Mouse (Mus musculus) hindbrain, embryonic 14.5 days (tissue): ENCODE results near the gene Gal3st3. TPM values are rescaled to one million over a fixed set of nuclear protein-coding genes. Genes with fewer than 3 reads are reported as not detected.
A peak's percentile ranks its signal among the peaks of the same experiment; 100 is the strongest.

ENCODE experiments used
- ATAC-seq: fragments of 200-750 bp; cut with Nextera tagmentation; 2 replicates; pipeline ENCODE4 v1.8.0; 2017; ENCODE audit warnings: moderate number of reproducible peaks, mild to moderate bottlenecking, moderate TSS enrichment, moderate library complexity; ENCODE audit not compliant: low FRiP score
- DNase-seq: peaks from one replicate; pipeline ENCODE4 v3.0.0-alpha.2; 2015; ENCODE audit warnings: low spot score
- H3K27ac ChIP-seq: fragments of 300-500 bp; sonication (generic); 2 replicates; pipeline ENCODE4 v1.5.1; 2014; ENCODE audit warnings: mild to moderate bottlenecking, moderate library complexity
- H3K27me3 ChIP-seq: fragments of 300-500 bp; sonication (generic); 2 replicates; pipeline ENCODE4 v1.6.1; 2014; ENCODE audit warnings: mild to moderate bottlenecking, low read length, mixed read lengths; ENCODE audit not compliant: control insufficient read depth, insufficient read depth
- H3K36me3 ChIP-seq: fragments of 300-500 bp; sonication (generic); replicated peaks from 2 replicates; pipeline ENCODE4 v1.6.1; 2014; ENCODE audit not compliant: control insufficient read depth, insufficient read depth
- H3K4me1 ChIP-seq: fragments of 300-500 bp; sonication (generic); replicated peaks from 2 replicates; pipeline ENCODE4 v1.6.1; 2014; ENCODE audit warnings: antibody characterized with exemption, low read length, mixed read lengths; ENCODE audit not compliant: control insufficient read depth, insufficient read depth
- H3K4me2 ChIP-seq: fragments of 300-500 bp; sonication (generic); replicated peaks from 2 replicates; pipeline ENCODE4 v1.6.1; 2014; ENCODE audit warnings: mild to moderate bottlenecking, moderate library complexity
- H3K4me3 ChIP-seq: fragments of 300-500 bp; sonication (generic); replicated peaks from 2 replicates; pipeline ENCODE4 v1.5.1; 2014; ENCODE audit warnings: mild to moderate bottlenecking, low read length
- H3K9ac ChIP-seq: fragments of 300-500 bp; sonication (generic); 2 replicates; pipeline ENCODE4 v1.6.1; 2014
- H3K9me3 ChIP-seq: fragments of 300-500 bp; sonication (generic); 2 replicates; pipeline ENCODE4 v1.6.1; 2016; ENCODE audit warnings: low read length; ENCODE audit not compliant: control insufficient read depth
- WGBS: fragments of 180-500 bp; shearing (Covaris S2); extraction: QIAGEN DNeasy Blood & Tissue Kit; methylation state at CpG from one replicate; pipeline ENCODE4 v1.1.7; 2014; 5-methylcytosine and 5-hydroxymethylcytosine counted together
- polyA plus RNA-seq: library from polyadenylated mRNA; unstranded; fragments of >200 nt; fragmentation: Nextera tagmentation; extraction: Ambion mirVana; gene quantifications from 2 replicates; pipeline ENCODE4 v1.2.1, GENCODE M21; 2014

Gene Gal3st3
- 34.2 and 39.8 TPM in 2 replicates for polyA plus RNA-seq

GRCm38 (mm10) chr19:5297903-5298800 is at the start of gene Gal3st3:
Gene Gal3st3 (plus strand): TSS chr19:5298331.
- peaks cover 38% of the 10 kb centered on the region for H3K4me1 ChIP-seq
- H3K36me3 ChIP-seq, result peaks cover 19% of the 10 kb centered on the region
- peak within 1 kb of the TSS; percentile 76 for H3K9ac ChIP-seq
- peak within 1 kb of the TSS; percentile 85 for H3K27ac ChIP-seq
- 5% methylated on average over 32 of the region's 32 CpGs for WGBS
- no peaks in the 10 kb centered on the region for H3K27me3 ChIP-seq
- H3K9me3 ChIP-seq, result no peaks in the 10 kb centered on the region
- H3K4me3 ChIP-seq, result peak within 1 kb of the TSS; percentile 49
- peak within 1 kb of the TSS; percentile 82 for H3K4me2 ChIP-seq
- ATAC-seq, result peak; percentile 52
- peak; percentile 64 for DNase-seq

DNA sequence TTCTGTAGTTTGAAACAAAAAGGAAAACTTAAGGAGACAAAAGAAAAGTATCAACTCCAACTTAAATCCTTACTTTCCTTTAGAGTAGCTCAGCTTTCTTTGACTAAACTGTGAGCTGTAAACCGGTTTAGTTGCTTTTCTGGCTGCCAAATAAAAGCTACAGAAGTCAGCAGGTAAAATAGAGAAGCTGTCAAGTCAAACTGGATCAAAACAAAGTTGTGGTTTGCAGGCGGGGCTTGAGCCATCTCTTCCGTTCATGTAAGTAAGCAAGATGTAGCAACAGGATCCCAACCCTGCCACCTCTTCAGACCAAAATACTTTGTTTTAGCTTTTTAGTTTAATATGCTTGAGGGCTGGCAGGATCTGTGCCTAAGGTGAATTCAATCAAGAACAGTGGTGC is 41.0 kb upstream of the Gal3st3 start:
- DNase-seq (no peak), ATAC-seq (no peak)
- Histone ChIP-seq H3K4me2 (no peak overlapping the region), H3K27ac (no peak overlapping the region), H3K9ac (no peak overlapping the region), H3K4me1 (no peaks in the 10 kb centered on the region), H3K9me3 (no peaks in the 10 kb centered on the region), H3K4me3 (no peak overlapping the region), H3K27me3 (no peaks in the 10 kb centered on the region), H3K36me3 (no peaks in the 10 kb centered on the region)
- WGBS, result 59% methylated on average over 3 of the region's 3 CpGs

DNA sequence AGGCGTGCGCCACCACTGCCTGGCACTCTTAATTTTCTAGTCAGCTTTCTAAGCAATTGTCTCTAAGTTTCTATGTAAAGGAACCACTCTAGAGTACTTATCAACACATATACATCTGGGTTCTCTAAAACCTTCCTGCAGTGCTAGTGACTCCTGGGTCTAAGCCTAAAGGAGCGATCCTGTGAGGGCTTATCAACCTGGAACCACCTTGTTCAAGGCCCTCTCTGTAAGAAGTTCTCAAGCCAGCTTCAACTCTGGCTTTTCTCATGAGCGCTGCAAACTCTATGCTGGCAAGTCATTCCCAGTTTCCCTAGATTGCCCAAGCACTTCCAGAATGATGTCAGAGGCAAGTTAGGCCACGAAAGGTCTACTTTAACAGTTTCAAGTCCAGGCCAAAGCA is 31.1 kb upstream of the Gal3st3 start:
- no peak overlapping the region for H3K4me3 ChIP-seq
- no peaks in the 10 kb centered on the region for H3K27me3 ChIP-seq
- no peaks in the 10 kb centered on the region for H3K36me3 ChIP-seq
- H3K9ac ChIP-seq, result no peak overlapping the region
- H3K4me1 ChIP-seq, result peaks cover 17% of the 10 kb centered on the region
- DNase-seq (no peak), ATAC-seq (no peak)
- WGBS, result 98% methylated on average over 5 of the region's 5 CpGs
- no peak overlapping the region for H3K4me2 ChIP-seq
- no peaks in the 10 kb centered on the region for H3K9me3 ChIP-seq
- H3K27ac ChIP-seq, result no peak overlapping the region

GRCm38 (mm10) chr19:5268017-5268416 is 30.1 kb upstream of the Gal3st3 start:
- no peaks in the 10 kb centered on the region for H3K36me3 ChIP-seq
- peaks cover 18% of the 10 kb centered on the region for H3K4me1 ChIP-seq
- H3K4me2 ChIP-seq, result no peak overlapping the region
- H3K9me3 ChIP-seq, result no peaks in the 10 kb centered on the region
- no peak for DNase-seq
- H3K4me3 ChIP-seq, result no peak overlapping the region
- no peak overlapping the region for H3K27ac ChIP-seq
- H3K9ac ChIP-seq, result no peak overlapping the region
- H3K27me3 ChIP-seq, result no peaks in the 10 kb centered on the region
- no peak for ATAC-seq

- Histone ChIP-seq H3K4me2 (no peak overlapping the region), H3K9ac (no peak overlapping the region), H3K4me3 (no peak overlapping the region), H3K9me3 (no peaks in the 10 kb centered on the region), H3K36me3 (peaks cover under 1% of the 10 kb centered on the region), H3K4me1 (peaks cover 18% of the 10 kb centered on the region), H3K27me3 (no peaks in the 10 kb centered on the region), H3K27ac (no peak overlapping the region)
- WGBS, result 91% methylated on average over 3 of the region's 3 CpGs
- DNase-seq, result no peak
- no peak for ATAC-seq
These were observed 29.3 kb upstream of the Gal3st3 start for GRCm38 (mm10) chr19:5268875-5269274.

DNA sequence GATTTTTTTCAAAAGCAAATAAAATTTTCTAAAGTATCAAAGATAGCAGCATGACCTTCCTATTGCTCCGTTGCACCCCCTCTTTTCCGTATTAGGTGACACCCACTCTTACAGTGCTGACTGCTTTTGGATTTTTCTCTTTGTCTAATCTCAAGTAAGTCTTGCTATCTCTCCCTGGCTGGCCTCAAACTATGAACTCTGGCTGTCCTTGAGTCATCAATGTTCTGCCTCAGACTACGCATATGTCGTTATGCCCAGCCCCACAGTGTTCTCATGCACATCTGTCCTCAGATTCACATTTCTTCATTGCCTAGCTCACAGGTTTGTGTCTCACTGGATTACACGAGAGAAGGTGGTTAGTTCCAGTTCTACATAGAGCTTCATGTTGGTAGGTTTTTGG is 28.7 kb upstream of the Gal3st3 start:
- no peak for DNase-seq
- H3K9me3 ChIP-seq, result no peaks in the 10 kb centered on the region
- WGBS, result 88% methylated on average over 5 of the region's 5 CpGs
- peaks cover 18% of the 10 kb centered on the region for H3K4me1 ChIP-seq
- no peaks in the 10 kb centered on the region for H3K27me3 ChIP-seq
- H3K4me3 ChIP-seq, result no peak overlapping the region
- no peak for ATAC-seq
- no peak overlapping the region for H3K27ac ChIP-seq
- no peak overlapping the region for H3K4me2 ChIP-seq
- no peak overlapping the region for H3K9ac ChIP-seq
- H3K36me3 ChIP-seq, result peaks cover 6% of the 10 kb centered on the region

DNA sequence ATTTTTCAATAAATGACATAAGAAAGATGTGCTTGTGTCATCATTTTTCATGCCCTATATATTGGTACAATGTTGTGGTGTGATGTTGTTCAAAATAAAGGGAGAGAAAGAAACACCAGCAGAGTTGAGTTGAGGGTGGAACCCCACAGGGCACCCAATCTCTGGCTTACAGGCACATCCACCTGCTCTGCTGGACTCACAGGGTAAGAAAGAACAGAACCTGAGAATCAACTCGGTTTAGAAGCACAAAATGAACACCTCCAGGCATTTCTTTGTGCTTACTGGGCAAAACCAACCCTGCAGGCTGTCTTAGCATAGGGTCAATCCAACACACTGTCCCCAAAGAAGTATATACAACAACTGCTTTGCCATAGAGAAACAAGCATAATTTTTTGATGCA is 26.7 kb upstream of the Gal3st3 start:
- peaks cover 26% of the 10 kb centered on the region for H3K36me3 ChIP-seq
- WGBS, result 68% methylated on average over 1 of the region's 1 CpGs

DNA sequence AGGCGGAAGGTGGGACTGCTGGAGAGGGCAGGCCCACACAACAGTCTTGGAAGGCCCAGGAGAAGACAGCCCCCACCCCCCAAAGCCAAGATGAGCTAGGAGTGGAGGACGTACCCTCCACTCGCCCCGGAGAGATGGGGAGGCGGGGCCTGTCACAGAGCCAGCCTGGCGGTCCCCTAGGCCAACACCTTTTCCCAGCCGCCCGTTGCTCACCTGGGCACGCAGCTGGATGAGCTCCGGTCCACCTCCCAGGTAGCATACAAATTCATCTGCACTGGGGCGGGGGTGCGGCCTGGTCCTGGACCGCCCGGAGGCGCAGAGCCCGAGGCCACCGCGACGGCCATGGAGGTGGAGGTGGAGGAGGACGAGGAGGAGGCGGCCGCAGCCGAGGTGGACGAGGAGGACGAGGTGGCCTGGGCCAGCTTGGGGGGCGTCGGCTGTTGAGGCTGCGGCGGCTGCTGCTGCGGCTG is 25.8 kb upstream of the Gal3st3 start:
- peak overlapping the region; percentile 97 for H3K9ac ChIP-seq
- 0% methylated on average over 28 of the region's 30 CpGs for WGBS
- no peak for DNase-seq

More for the DNA sequence above, 26.7 kb upstream of the Gal3st3 start:
- ATAC-seq (no peak), DNase-seq (no peak)
- peak overlapping the region; percentile 78 for H3K4me2 ChIP-seq
- H3K27ac ChIP-seq, result no peak overlapping the region
- H3K9ac ChIP-seq, result peak overlapping the region; percentile 97; the same call in 1 of the 2 replicates
- H3K27me3 ChIP-seq, result no peaks in the 10 kb centered on the region
- peaks cover 18% of the 10 kb centered on the region for H3K4me1 ChIP-seq
- no peaks in the 10 kb centered on the region for H3K9me3 ChIP-seq
- peak overlapping the region; percentile 99 for H3K4me3 ChIP-seq

DNA sequence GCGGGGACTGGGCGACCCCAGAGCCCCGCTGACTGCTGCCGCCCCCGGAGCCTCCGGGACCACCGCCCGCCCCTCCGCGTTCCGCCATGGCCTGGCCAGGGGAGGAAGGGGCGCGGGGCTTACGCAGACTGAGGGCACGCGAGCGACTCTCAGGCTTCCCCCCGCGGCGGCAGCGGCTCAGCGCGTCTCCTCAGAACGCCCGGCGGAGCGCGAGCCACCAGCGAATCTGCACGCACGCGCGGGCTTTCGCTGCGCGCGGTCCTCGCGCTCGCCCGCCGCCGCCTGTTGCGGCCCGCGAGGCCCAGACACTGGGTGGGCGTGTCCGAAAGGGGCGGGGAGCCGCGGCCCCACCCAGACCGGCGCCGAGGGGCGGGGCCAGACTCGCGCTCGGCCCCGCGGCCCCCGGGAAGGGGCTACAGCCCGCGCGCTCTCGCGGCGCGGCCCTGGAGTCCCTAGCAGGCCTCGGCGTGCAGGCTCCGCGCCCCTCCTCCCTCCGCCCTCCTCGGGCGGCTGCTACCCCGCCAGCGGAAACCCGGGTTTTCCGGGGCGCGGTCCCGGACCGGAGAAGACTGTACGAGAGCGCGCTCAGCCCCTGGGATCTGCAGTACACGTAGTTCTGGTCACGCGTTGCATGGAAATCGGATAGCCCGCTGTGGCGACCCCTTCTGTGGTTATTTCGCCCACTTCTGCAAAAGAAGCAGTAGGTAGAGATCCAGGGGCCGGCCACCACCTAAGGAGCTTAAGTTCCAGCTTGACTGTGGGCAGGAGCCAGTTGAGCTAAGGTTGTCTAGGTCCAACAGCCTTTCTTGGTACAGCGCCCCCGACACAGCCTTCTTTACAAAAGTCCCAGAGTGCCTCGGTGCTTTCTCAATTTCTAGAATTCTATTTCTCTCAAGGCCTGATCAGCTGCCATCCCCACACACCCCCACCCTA is 25.1 kb upstream of the Gal3st3 start, which contains the start of gene Pacs1:
Pacs1 (minus strand) TSS at position 319 of the 933 bp plus-strand sequence.
- Histone ChIP-seq H3K9ac (peak within 1 kb of the TSS; percentile 97), H3K4me1 (peaks cover 18% of the 10 kb centered on the region), H3K4me3 (peak within 1 kb of the TSS; percentile 99), H3K27me3 (no peaks in the 10 kb centered on the region), H3K4me2 (peak within 1 kb of the TSS; percentile 78), H3K9me3 (no peaks in the 10 kb centered on the region), H3K36me3 (peaks cover 43% of the 10 kb centered on the region), H3K27ac (peak within 1 kb of the TSS; percentile 90)
- ATAC-seq (peak; percentile 92), DNase-seq (peak; percentile 90)
- WGBS, result under 1% methylated on average over 72 of the region's 97 CpGs

More for the DNA sequence above, 25.8 kb upstream of the Gal3st3 start:
- Histone ChIP-seq H3K9me3 (no peaks in the 10 kb centered on the region), H3K4me1 (peaks cover 18% of the 10 kb centered on the region), H3K27me3 (no peaks in the 10 kb centered on the region), H3K4me3 (peak overlapping the region; percentile 99), H3K4me2 (peak overlapping the region; percentile 78), H3K27ac (peak overlapping the region; percentile 90), H3K36me3 (peaks cover 36% of the 10 kb centered on the region)
- peak; percentile 47 for ATAC-seq
